Mouse (Mus musculus): Measurements from ENCODE around the gene Dnm3. TPM values are rescaled to one million over a fixed set of nuclear protein-coding genes. Genes with fewer than 3 reads are reported as not detected.

Dnm3 gene
- total and polyA plus RNA-seq, 2 experiments from 2014 or later, result 56.3 to 64.7 TPM

GRCm38 (mm10) chr1:162456861-162457260, 21.0 kb downstream of the Dnm3 start:
- WGBS, result 94% methylated on average over 6 of the region's 6 CpGs
- H3K27ac ChIP-seq, result no peak overlapping the region
- ATAC-seq (no peak), DNase-seq (ENCODE audit: low spot score) (no peak)
- no peaks in the 10 kb centered on the region for H3K27me3 ChIP-seq (ENCODE audit: insufficient read depth, low read length)
- no peak for TF ChIP-seq CTCF (IDR thresholded peaks at IDR 0.05; ENCODE audit: low read depth)
- no peaks in the 10 kb centered on the region for H3K9me3 ChIP-seq (ENCODE audit: low read length)
- H3K4me2 ChIP-seq (ENCODE audit: low read depth, low read length), result no peak overlapping the region
- no peaks in the 10 kb centered on the region for H3K36me3 ChIP-seq (ENCODE audit: insufficient read depth, low read length)
- no peak overlapping the region for H3K9ac ChIP-seq (replicated peaks; ENCODE audit: low read length)
- no peaks in the 10 kb centered on the region for H3K4me1 ChIP-seq (ENCODE audit: insufficient read depth, low read length)
- no peak overlapping the region for H3K4me3 ChIP-seq (ENCODE audit: low read length)

DNA sequence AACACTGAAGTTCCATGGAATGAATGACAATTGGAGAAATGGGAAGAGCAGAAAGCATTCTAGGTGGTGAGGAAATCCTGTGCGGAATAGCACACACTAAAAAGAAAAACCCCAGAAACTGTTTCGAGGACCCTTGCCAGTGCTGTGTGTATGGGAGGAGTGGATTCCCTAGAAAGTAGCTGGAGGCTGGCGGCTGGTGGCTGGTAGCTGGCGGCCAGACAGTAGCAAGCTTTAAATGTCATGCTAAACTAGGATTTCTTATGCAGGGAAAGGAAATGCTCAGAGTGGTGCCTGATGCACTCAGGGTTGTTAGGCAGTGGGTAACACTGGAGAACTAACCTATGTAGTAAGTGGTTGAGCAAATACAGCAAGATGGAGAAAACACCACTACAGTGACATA, 21.4 kb downstream of the Dnm3 start:
- ATAC-seq (no peak), DNase-seq (ENCODE audit: low spot score) (no peak)
- Histone ChIP-seq H3K9me3 (ENCODE audit: low read length) (no peaks in the 10 kb centered on the region), H3K36me3 (ENCODE audit: insufficient read depth, low read length) (no peaks in the 10 kb centered on the region), H3K4me1 (ENCODE audit: insufficient read depth, low read length) (no peaks in the 10 kb centered on the region), H3K27me3 (ENCODE audit: insufficient read depth, low read length) (no peaks in the 10 kb centered on the region), H3K4me3 (ENCODE audit: low read length) (no peak overlapping the region), H3K4me2 (ENCODE audit: low read depth, low read length) (no peak overlapping the region), H3K27ac (no peak overlapping the region), H3K9ac (replicated peaks; ENCODE audit: low read length) (no peak overlapping the region)
- 80% methylated on average over 4 of the region's 4 CpGs for WGBS
- no peak for TF ChIP-seq CTCF (IDR thresholded peaks at IDR 0.05; ENCODE audit: low read depth)

DNA sequence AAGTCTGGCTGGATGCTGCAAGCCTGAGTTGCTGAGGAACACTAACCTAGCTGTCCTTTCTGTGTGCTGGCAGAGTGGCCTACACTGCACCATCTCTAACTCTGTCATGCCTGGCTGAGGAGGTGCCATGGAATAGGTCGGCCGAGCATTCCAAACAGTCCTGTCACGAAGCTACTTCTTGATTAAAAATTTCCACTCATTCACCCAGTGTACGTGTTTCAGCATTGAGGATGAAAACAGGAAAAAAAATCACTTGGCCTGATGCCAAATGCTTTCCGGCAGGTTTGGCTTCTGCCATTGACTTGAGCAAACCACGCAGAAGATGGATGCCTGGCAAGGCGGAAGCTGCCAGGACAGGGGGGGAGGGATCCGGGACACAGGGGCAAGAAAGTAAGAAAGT, 24.3 kb downstream of the Dnm3 start:
- peak; percentile 64 for DNase-seq (ENCODE audit: low spot score)
- no peaks in the 10 kb centered on the region for H3K36me3 ChIP-seq (ENCODE audit: insufficient read depth, low read length)
- no peak for TF ChIP-seq CTCF (IDR thresholded peaks at IDR 0.05; ENCODE audit: low read depth)
- no peak overlapping the region for H3K27ac ChIP-seq
- H3K4me1 ChIP-seq (ENCODE audit: insufficient read depth, low read length), result no peaks in the 10 kb centered on the region
- WGBS, result 26% methylated on average over 8 of the region's 8 CpGs
- H3K9ac ChIP-seq (replicated peaks; ENCODE audit: low read length), result no peak overlapping the region
- peak; percentile 45; the same call in 1 of the 2 replicates for ATAC-seq
- no peaks in the 10 kb centered on the region for H3K27me3 ChIP-seq (ENCODE audit: insufficient read depth, low read length)
- no peak overlapping the region for H3K4me3 ChIP-seq (ENCODE audit: low read length)
- H3K4me2 ChIP-seq (ENCODE audit: low read depth, low read length), result 0 out of 2 replicates have a peak overlapping the region, but pooled peaks have one; percentile 0
- H3K9me3 ChIP-seq (ENCODE audit: low read length), result no peaks in the 10 kb centered on the region

DNA sequence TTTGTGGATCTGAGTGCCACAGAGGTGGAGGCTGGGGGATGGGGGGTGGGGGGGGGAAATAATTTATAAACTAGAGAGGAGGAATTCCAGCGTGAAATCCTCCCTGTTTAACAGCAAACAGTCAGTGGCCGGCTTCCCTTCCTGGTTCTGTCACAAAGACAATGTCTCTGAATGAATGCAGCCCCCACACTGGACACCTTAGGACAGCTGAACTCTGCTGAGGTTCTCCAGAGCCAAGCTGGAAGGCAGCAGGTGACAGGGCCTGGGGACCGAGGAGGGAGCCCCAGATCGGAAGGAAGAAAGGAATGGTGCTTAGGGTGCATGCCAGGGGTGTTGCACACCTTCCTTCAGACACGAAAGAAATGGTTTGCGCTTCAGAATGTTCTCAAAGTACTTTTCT, 24.8 kb downstream of the Dnm3 start:
- no peaks in the 10 kb centered on the region for H3K36me3 ChIP-seq (ENCODE audit: insufficient read depth, low read length)

GRCm38 (mm10) chr1:162449161-162449909, 28.5 kb downstream of the Dnm3 start:
- H3K9me3 ChIP-seq (ENCODE audit: low read length), result no peaks in the 10 kb centered on the region
- no peaks in the 10 kb centered on the region for H3K4me1 ChIP-seq (ENCODE audit: insufficient read depth, low read length)
- no peak for TF ChIP-seq CTCF (IDR thresholded peaks at IDR 0.05; ENCODE audit: low read depth)
- H3K36me3 ChIP-seq (ENCODE audit: insufficient read depth, low read length), result no peaks in the 10 kb centered on the region
- WGBS, result 74% methylated on average over 3 of the region's 3 CpGs
- no peak overlapping the region for H3K4me2 ChIP-seq (ENCODE audit: low read depth, low read length)
- H3K9ac ChIP-seq (replicated peaks; ENCODE audit: low read length), result no peak overlapping the region
- ATAC-seq (no peak), DNase-seq (ENCODE audit: low spot score) (no peak)
- no peak overlapping the region for H3K4me3 ChIP-seq (ENCODE audit: low read length)
- no peak overlapping the region for H3K27ac ChIP-seq
- H3K27me3 ChIP-seq (ENCODE audit: insufficient read depth, low read length), result no peaks in the 10 kb centered on the region

More for the DNA sequence above, 24.8 kb downstream of the Dnm3 start:
- Histone ChIP-seq H3K9me3 (ENCODE audit: low read length) (no peaks in the 10 kb centered on the region), H3K27me3 (ENCODE audit: insufficient read depth, low read length) (no peaks in the 10 kb centered on the region), H3K9ac (replicated peaks; ENCODE audit: low read length) (no peak overlapping the region), H3K4me2 (ENCODE audit: low read depth, low read length) (no peak overlapping the region), H3K4me3 (ENCODE audit: low read length) (no peak overlapping the region), H3K27ac (no peak overlapping the region), H3K4me1 (ENCODE audit: insufficient read depth, low read length) (no peaks in the 10 kb centered on the region)
- ATAC-seq (no peak), DNase-seq (ENCODE audit: low spot score) (no peak)
- WGBS, result 66% methylated on average over 6 of the region's 6 CpGs
- TF ChIP-seq CTCF (IDR thresholded peaks at IDR 0.05; ENCODE audit: low read depth), result no peak

GRCm38 (mm10) chr1:162444805-162445204, 33.0 kb downstream of the Dnm3 start:
- 79% methylated on average over 8 of the region's 8 CpGs for WGBS
- Histone ChIP-seq H3K4me1 (ENCODE audit: insufficient read depth, low read length) (no peaks in the 10 kb centered on the region), H3K27ac (no peak overlapping the region), H3K9me3 (ENCODE audit: low read length) (no peaks in the 10 kb centered on the region), H3K27me3 (ENCODE audit: insufficient read depth, low read length) (no peaks in the 10 kb centered on the region), H3K36me3 (ENCODE audit: insufficient read depth, low read length) (no peaks in the 10 kb centered on the region), H3K4me3 (ENCODE audit: low read length) (no peak overlapping the region), H3K4me2 (ENCODE audit: low read depth, low read length) (no peak overlapping the region), H3K9ac (replicated peaks; ENCODE audit: low read length) (no peak overlapping the region)
- ATAC-seq (no peak), DNase-seq (ENCODE audit: low spot score) (no peak)
- TF ChIP-seq CTCF (IDR thresholded peaks at IDR 0.05; ENCODE audit: low read depth), result no peak

DNA sequence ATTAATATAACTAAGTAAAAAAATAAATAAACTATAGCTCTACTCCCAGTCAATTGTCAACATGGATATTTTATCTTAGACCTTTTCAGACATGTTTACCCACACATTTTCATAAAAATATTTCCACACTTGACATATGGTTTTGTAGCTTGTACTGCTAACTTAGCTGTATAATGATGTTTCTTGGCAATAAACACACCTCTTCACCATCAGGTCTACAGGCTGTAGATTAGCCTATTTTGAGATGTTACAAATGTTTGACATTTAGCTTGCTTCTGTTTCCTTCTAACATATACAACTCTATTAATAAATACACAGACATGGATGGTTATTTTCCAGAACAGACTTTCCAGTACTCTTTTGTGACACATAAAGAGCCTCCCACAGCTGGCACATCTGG, 38.3 kb downstream of the Dnm3 start:
- Histone ChIP-seq H3K4me2 (ENCODE audit: low read depth, low read length) (no peak overlapping the region), H3K9ac (replicated peaks; ENCODE audit: low read length) (no peak overlapping the region), H3K27me3 (ENCODE audit: insufficient read depth, low read length) (no peaks in the 10 kb centered on the region), H3K4me3 (ENCODE audit: low read length) (no peak overlapping the region), H3K4me1 (ENCODE audit: insufficient read depth, low read length) (no peaks in the 10 kb centered on the region), H3K9me3 (ENCODE audit: low read length) (no peaks in the 10 kb centered on the region), H3K36me3 (ENCODE audit: insufficient read depth, low read length) (no peaks in the 10 kb centered on the region), H3K27ac (no peak overlapping the region)
- DNase-seq (ENCODE audit: low spot score) (no peak), ATAC-seq (no peak)
- TF ChIP-seq CTCF (IDR thresholded peaks at IDR 0.05; ENCODE audit: low read depth), result no peak
